Comparison of ENCODE assay signal across 8 mouse cellular contexts in genomic region chr10:82241401-82241788, GRCm38 (mm10). TPM values are rescaled to one million over a fixed set of nuclear protein-coding genes. Genes with fewer than 3 reads are reported as not detected.
DNase-seq lines count a peak whose midpoint lies in the region; ATAC-seq and TF ChIP-seq lines count a peak whose summit lies in the region.

No protein-coding gene starts in this region.

- no peak overlapping the region; the same call in 1 of the 2 replicates for H3K9ac ChIP-seq in kidney, postnatal 0 days (ENCODE audit: low read depth, low read length)
- H3K9ac ChIP-seq in embryonic facial prominence, embryonic 11.5 days (replicated peaks; ENCODE audit: low read length): no peak overlapping the region
- H3K9ac ChIP-seq in intestine, embryonic 15.5 days: peak overlapping the region; percentile 81; the same call in 1 of the 2 replicates

- no peak for DNase-seq in kidney, postnatal 0 days (ENCODE audit: low spot score)
- DNase-seq in kidney, postnatal 4 days: no peak
- DNase-seq in embryonic facial prominence, embryonic 11.5 days (ENCODE audit: low spot score): no peak
- no peak for DNase-seq in left cerebral cortex, postnatal 10 days (ENCODE audit: extremely low spot score in 1 of 2, low spot score in 2 of 2)
- DNase-seq in MN1 (ENCODE audit: low spot score): no peak
- no peak for DNase-seq in gastrocnemius, postnatal 10 days

- WGBS in kidney, postnatal 0 days: 64% methylated on average over 5 of the region's 5 CpGs
- 75% methylated on average over 5 of the region's 5 CpGs for WGBS in embryonic facial prominence, embryonic 11.5 days
- 67% methylated on average over 5 of the region's 5 CpGs for WGBS in intestine, embryonic 15.5 days

- no peaks in the 10 kb centered on the region for H3K27me3 ChIP-seq in kidney, postnatal 0 days (ENCODE audit: insufficient read depth, low read length)
- no peaks in the 10 kb centered on the region for H3K27me3 ChIP-seq in embryonic facial prominence, embryonic 11.5 days (ENCODE audit: control insufficient read depth, insufficient read depth, low read length)
- no peaks in the 10 kb centered on the region for H3K27me3 ChIP-seq in intestine, embryonic 15.5 days (replicated peaks)
- no peaks in the 10 kb centered on the region for H3K27me3 ChIP-seq in myocyte (ENCODE audit: control insufficient read depth, insufficient read depth, insufficient read length)

- TF ChIP-seq CTCF in kidney, postnatal 0 days (IDR thresholded peaks at IDR 0.05; ENCODE audit: low read depth): no peak

- H3K4me1 ChIP-seq in kidney, postnatal 0 days (replicated peaks; ENCODE audit: insufficient read depth, low read length): 0 out of 2 replicates have a peak, but pooled peaks cover 3% of the 10 kb centered on the region
- no peaks in the 10 kb centered on the region for H3K4me1 ChIP-seq in embryonic facial prominence, embryonic 11.5 days (ENCODE audit: control insufficient read depth, insufficient read depth, low read length)
- peaks cover 3% of the 10 kb centered on the region; the same call in 1 of the 2 replicates for H3K4me1 ChIP-seq in intestine, embryonic 15.5 days (replicated peaks)

- no peaks in the 10 kb centered on the region for H3K36me3 ChIP-seq in kidney, postnatal 0 days (ENCODE audit: insufficient read depth, low read length)
- H3K36me3 ChIP-seq in embryonic facial prominence, embryonic 11.5 days (replicated peaks; ENCODE audit: control insufficient read depth, insufficient read depth, low read depth, low read length): no peaks in the 10 kb centered on the region
- H3K36me3 ChIP-seq in intestine, embryonic 15.5 days: peaks cover 5% of the 10 kb centered on the region; the same call in 1 of the 2 replicates
- peaks cover 4% of the 10 kb centered on the region for H3K36me3 ChIP-seq in myocyte (ENCODE audit: control insufficient read depth, insufficient read depth)

- TF ChIP-seq POLR2A in myocyte (IDR thresholded peaks at IDR 0.05; ENCODE audit: insufficient read length, low read depth): no peak

- peaks cover 20% of the 10 kb centered on the region for H3K79me2 ChIP-seq in myocyte (ENCODE audit: control insufficient read depth, insufficient read depth)

- peak overlapping the region; percentile 59 for H3K4me2 ChIP-seq in kidney, postnatal 0 days (ENCODE audit: low read length)
- H3K4me2 ChIP-seq in embryonic facial prominence, embryonic 11.5 days (ENCODE audit: low read depth, low read length): no peak overlapping the region
- peak overlapping the region; percentile 61 for H3K4me2 ChIP-seq in intestine, embryonic 15.5 days (replicated peaks)
- H3K4me2 ChIP-seq in myocyte (ENCODE audit: low read depth): peak overlapping the region; percentile 97

- no peak overlapping the region for H3ac ChIP-seq in myocyte (ENCODE audit: control insufficient read depth, insufficient read length)

- no peak overlapping the region for H3K27ac ChIP-seq in kidney, postnatal 0 days
- H3K27ac ChIP-seq in embryonic facial prominence, embryonic 11.5 days (replicated peaks; ENCODE audit: low read depth, low read length): no peak overlapping the region
- H3K27ac ChIP-seq in intestine, embryonic 15.5 days: peak overlapping the region; percentile 89; the same call in 1 of the 2 replicates

- intact Hi-C loops in left cerebral cortex, postnatal 10 days (cut with DNase I): no loop called here

- no peak for ATAC-seq in kidney, postnatal 0 days (replicated peaks; ENCODE audit: low FRiP score, low read depth)
- no peak; the same call in 1 of the 2 replicates for ATAC-seq in embryonic facial prominence, embryonic 11.5 days (replicated peaks; ENCODE audit: insufficient number of reproducible peaks, low FRiP score, low TSS enrichment, low read depth)
- no peak for ATAC-seq in intestine, embryonic 15.5 days

- H3K4me3 ChIP-seq in kidney, postnatal 0 days (replicated peaks; ENCODE audit: low read depth, low read length): peak overlapping the region; percentile 55
- H3K4me3 ChIP-seq in embryonic facial prominence, embryonic 11.5 days (ENCODE audit: low read depth, low read length): peak overlapping the region; percentile 69
- H3K4me3 ChIP-seq in intestine, embryonic 15.5 days (replicated peaks): peak overlapping the region; percentile 78
- peak overlapping the region; percentile 69 for H3K4me3 ChIP-seq in myocyte

- H3K9me3 ChIP-seq in kidney, postnatal 0 days (replicated peaks; ENCODE audit: low read length): no peaks in the 10 kb centered on the region
- H3K9me3 ChIP-seq in embryonic facial prominence, embryonic 11.5 days (replicated peaks; ENCODE audit: control insufficient read depth, low read length): no peaks in the 10 kb centered on the region; the same call in 1 of the 2 replicates
- H3K9me3 ChIP-seq in intestine, embryonic 15.5 days: 0 out of 2 replicates have a peak, but pooled peaks cover 2% of the 10 kb centered on the region

TF ChIP-seq in myocyte, 11 proteins besides CTCF, POLR2A, EP300 and RAD21:
- TF ChIP-seq MYOD1 (IDR thresholded peaks at IDR 0.05; ENCODE audit: control insufficient read depth in 1 of 3, insufficient read length in 2 of 3, low read depth in 2 of 3) (no peak), USF1 (IDR thresholded peaks at IDR 0.05; ENCODE audit: low read depth) (no peak), MYOG (IDR thresholded peaks at IDR 0.05; ENCODE audit: control insufficient read depth in 1 of 3, insufficient read depth in 1 of 3, insufficient read length in 2 of 3, low read depth in 2 of 3) (no peak), TCF12 (IDR thresholded peaks at IDR 0.05; ENCODE audit: insufficient read depth, poor library complexity, severe bottlenecking) (no peak), SRF (IDR thresholded peaks at IDR 0.05; ENCODE audit: control insufficient read depth, insufficient read length, low read depth) (no peak), E2F4 (IDR thresholded peaks at IDR 0.05; ENCODE audit: insufficient read depth) (no peak), CEBPB (IDR thresholded peaks at IDR 0.05; ENCODE audit: insufficient read depth, poor library complexity, severe bottlenecking) (no peak; the same call in 1 of the 2 replicates), REST (IDR thresholded peaks at IDR 0.05; ENCODE audit: insufficient read depth, insufficient read length) (no peak), MAX (IDR thresholded peaks at IDR 0.05; ENCODE audit: low read depth) (no peak), POLR2AphosphoS2 (IDR thresholded peaks at IDR 0.05; ENCODE audit: insufficient read length, low read depth) (no peak), TCF3 (IDR thresholded peaks at IDR 0.05; ENCODE audit: insufficient read length, low read depth) (no peak)

RNA-seq across cellular contexts. Expression of gene Zfp938, which starts 0.3 kb away (rescaled TPM):
- polyA plus RNA-seq in kidney, postnatal 0 days (2015; fragmentation: Nextera tagmentation; extraction: Ambion mirVana): 16.4 and 17.0 TPM in 2 replicates
- polyA plus RNA-seq in embryonic facial prominence, embryonic 11.5 days (2014; fragmentation: Nextera tagmentation; extraction: Ambion mirVana): 18.3 and 20.1 TPM in 2 replicates
- polyA plus RNA-seq in intestine, embryonic 15.5 days (2015; fragmentation: Nextera tagmentation; extraction: Ambion mirVana): 12.6 and 13.8 TPM in 2 replicates
- 4.9 TPM for polyA plus RNA-seq in myocyte (2012; fragmentation: generic; extraction: Trizol)
- total RNA-seq in left cerebral cortex, postnatal 10 days (2021): 10 to 100 TPM; 20.5 to 23.8 TPM
- total RNA-seq in gastrocnemius, postnatal 10 days (2021): 1 to 10 TPM; 7.0 to 8.0 TPM
